Comparison of ENCODE assay signal across 13 mouse cellular contexts in the genomic region with DNA sequence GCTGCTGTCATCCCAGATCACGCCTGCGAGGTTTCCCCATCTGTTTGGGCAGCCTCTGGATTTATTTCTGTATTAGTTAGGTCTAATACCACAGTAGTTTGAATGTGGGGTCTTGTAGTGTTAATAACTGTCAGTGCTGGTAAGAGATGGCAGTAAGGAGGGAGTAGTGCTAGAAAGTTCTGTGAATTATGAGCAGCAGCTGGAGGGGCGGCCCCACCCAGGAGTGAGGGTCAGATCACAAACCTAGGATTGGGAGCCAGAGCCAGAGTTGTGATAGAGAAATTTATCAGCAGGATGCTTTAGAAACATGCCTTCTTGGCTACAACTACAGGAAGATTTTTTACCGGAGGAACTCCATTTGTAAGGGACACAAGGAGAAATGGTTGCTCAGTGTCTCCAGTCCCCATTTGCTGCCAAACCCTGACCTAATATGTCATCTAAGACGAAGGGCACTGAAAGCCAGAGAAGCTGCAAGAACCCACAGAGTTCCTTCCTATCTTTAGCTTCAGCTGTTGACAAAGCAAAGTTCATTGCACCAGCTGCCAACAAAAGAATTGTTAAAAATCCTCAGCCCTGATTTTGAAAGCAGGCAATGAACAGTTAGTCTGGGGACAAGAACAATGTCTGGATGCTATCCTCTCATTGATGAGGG. TPM values are rescaled to one million over a fixed set of nuclear protein-coding genes. Genes with fewer than 3 reads are reported as not detected.
DNase-seq lines count a peak whose midpoint lies in the region; ATAC-seq and TF ChIP-seq lines count a peak whose summit lies in the region.
"Had no signal": no experiment of that assay in that cellular context is flagged by ENCODE, and none has a peak within 500 bp of the region (broad histone marks: within the 10 kb centered on the region; RNA-seq: fewer than 3 reads in every experiment).

No protein-coding gene starts in this region.

- no peaks in the 10 kb centered on the region for H3K36me3 ChIP-seq in kidney, embryonic 14.5 days (ENCODE audit: control insufficient read depth, insufficient read depth, low read length)
- no peaks in the 10 kb centered on the region for H3K36me3 ChIP-seq in myocyte (ENCODE audit: control insufficient read depth, insufficient read depth)
- H3K36me3 ChIP-seq: liver, embryonic 12.5 days; midbrain, embryonic 12.5 days; neural tube, embryonic 13.5 days had no signal

- H3K4me2 ChIP-seq in kidney, embryonic 14.5 days (replicated peaks; ENCODE audit: low read depth, low read length), result no peak overlapping the region
- peak overlapping the region; percentile 64 for H3K4me2 ChIP-seq in myocyte (ENCODE audit: low read depth)
- H3K4me2 ChIP-seq: liver, embryonic 12.5 days; midbrain, embryonic 12.5 days; neural tube, embryonic 13.5 days had no signal

- no peaks in the 10 kb centered on the region for H3K27me3 ChIP-seq in kidney, embryonic 14.5 days (ENCODE audit: control insufficient read depth, insufficient read depth, low read length)
- no peaks in the 10 kb centered on the region for H3K27me3 ChIP-seq in myocyte (ENCODE audit: control insufficient read depth, insufficient read depth, insufficient read length)
- H3K27me3 ChIP-seq: liver, embryonic 12.5 days; midbrain, embryonic 12.5 days; neural tube, embryonic 13.5 days had no signal

- 54% methylated on average over 5 of the region's 5 CpGs for WGBS in kidney, embryonic 14.5 days

- H3K4me1 ChIP-seq in kidney, embryonic 14.5 days (ENCODE audit: control insufficient read depth, insufficient read depth, low read length), result 0 out of 2 replicates have a peak, but pooled peaks cover 7% of the 10 kb centered on the region
- H3K4me1 ChIP-seq: midbrain, embryonic 12.5 days; neural tube, embryonic 13.5 days had no signal

- no peaks in the 10 kb centered on the region for H3K79me2 ChIP-seq in myocyte (ENCODE audit: control insufficient read depth, insufficient read depth)

- TF ChIP-seq POLR2A in myocyte (IDR thresholded peaks at IDR 0.05; ENCODE audit: insufficient read length, low read depth), result no peak

- no peak for ATAC-seq in kidney, embryonic 14.5 days (ENCODE audit: low FRiP score, low TSS enrichment)
- ATAC-seq: hindbrain, postnatal 0 days; liver, embryonic 12.5 days had no signal

- H3K9ac ChIP-seq in kidney, embryonic 14.5 days (ENCODE audit: low read depth, low read length), result no peak overlapping the region
- H3K9ac ChIP-seq: liver, embryonic 12.5 days; midbrain, embryonic 12.5 days; neural tube, embryonic 13.5 days had no signal

- H3K9me3 ChIP-seq in kidney, embryonic 14.5 days (ENCODE audit: control insufficient read depth, low read length), result no peaks in the 10 kb centered on the region
- H3K9me3 ChIP-seq: liver, embryonic 12.5 days; midbrain, embryonic 12.5 days; neural tube, embryonic 13.5 days had no signal

- H3K4me3 ChIP-seq in kidney, embryonic 14.5 days (ENCODE audit: low read length), result no peak overlapping the region
- no peak overlapping the region for H3K4me3 ChIP-seq in myocyte
- H3K4me3 ChIP-seq: liver, embryonic 12.5 days; midbrain, embryonic 12.5 days; neural tube, embryonic 13.5 days had no signal

- intact Hi-C loops in gastrocnemius, postnatal 14 days (cut with DNase I; ENCODE audit: low total_unique reads), result no loop called here
- intact Hi-C loops in heart, postnatal 10 days (cut with DNase I), result no loop called here

- no peak for DNase-seq in kidney, adult 11 months
- DNase-seq in gastrocnemius, postnatal 14 days, result peak; percentile 27
- peak; percentile 55 to 60 for DNase-seq in heart, postnatal 10 days
- no peak for DNase-seq in embryo, embryonic 10 days (ENCODE audit: low spot score)
- DNase-seq in cerebellum, adult 9-10 months, result no peak
- DNase-seq: layer of hippocampus, postnatal 36 days had no signal

- no peak overlapping the region for H3ac ChIP-seq in myocyte (ENCODE audit: control insufficient read depth, insufficient read length)

- H3K27ac ChIP-seq in kidney, embryonic 14.5 days (ENCODE audit: low read depth, low read length), result peak overlapping the region; percentile 8; the same call in 1 of the 2 replicates
- H3K27ac ChIP-seq: hindbrain, postnatal 0 days; liver, embryonic 12.5 days; midbrain, embryonic 12.5 days; neural tube, embryonic 13.5 days had no signal

TF ChIP-seq in myocyte, 11 proteins besides CTCF, POLR2A, EP300 and RAD21:
- peak; percentile 63 for TF ChIP-seq TCF12 (IDR thresholded peaks at IDR 0.05; ENCODE audit: insufficient read depth, poor library complexity, severe bottlenecking)
- peak in 2 of 3 experiments; percentile 16 to 85 for TF ChIP-seq MYOG (IDR thresholded peaks at IDR 0.05; ENCODE audit: control insufficient read depth in 1 of 3, insufficient read depth in 1 of 3, insufficient read length in 2 of 3, low read depth in 2 of 3)
- peak; percentile 29 to 83 (median 73) for TF ChIP-seq MYOD1 (IDR thresholded peaks at IDR 0.05; ENCODE audit: control insufficient read depth in 1 of 3, insufficient read length in 2 of 3, low read depth in 2 of 3)
- TF ChIP-seq TCF3 (IDR thresholded peaks at IDR 0.05; ENCODE audit: insufficient read length, low read depth), result no peak
- peak; percentile 73 for TF ChIP-seq SRF (IDR thresholded peaks at IDR 0.05; ENCODE audit: control insufficient read depth, insufficient read length, low read depth)
- TF ChIP-seq USF1 (IDR thresholded peaks at IDR 0.05; ENCODE audit: low read depth), result no peak

RNA-seq across cellular contexts. Expression of a gene that starts 10.5 kb away (rescaled TPM):
- polyA plus RNA-seq in kidney, embryonic 14.5 days (2014; fragmentation: Nextera tagmentation; extraction: Ambion mirVana), result not detected in 2 replicates
- total RNA-seq in gastrocnemius, postnatal 14 days (2021), result not detected
- total RNA-seq in heart, postnatal 10 days (2021), result not detected
- polyA plus RNA-seq in myocyte (2012; fragmentation: generic; extraction: Trizol), result not detected
- total RNA-seq: hindbrain, postnatal 0 days; layer of hippocampus, postnatal 36 days had no signal
- polyA plus RNA-seq: cortical plate, adult 2 months; hindbrain, postnatal 0 days; liver, embryonic 12.5 days; midbrain, embryonic 12.5 days; neural tube, embryonic 13.5 days had no signal

RNA-seq across cellular contexts. Expression of a gene that starts 27.6 kb away (rescaled TPM):
- not detected in 2 replicates for polyA plus RNA-seq in kidney, embryonic 14.5 days (2014; fragmentation: Nextera tagmentation; extraction: Ambion mirVana)
- not detected for total RNA-seq in gastrocnemius, postnatal 14 days (2021)
- total RNA-seq in heart, postnatal 10 days (2021), result not detected
- polyA plus RNA-seq in myocyte (2012; fragmentation: generic; extraction: Trizol), result not detected
- total RNA-seq: hindbrain, postnatal 0 days; layer of hippocampus, postnatal 36 days had no signal
- polyA plus RNA-seq: cortical plate, adult 2 months; hindbrain, postnatal 0 days; liver, embryonic 12.5 days; midbrain, embryonic 12.5 days; neural tube, embryonic 13.5 days had no signal

RNA-seq across cellular contexts. Expression of a gene that starts 36.0 kb away (rescaled TPM):
- polyA plus RNA-seq in kidney, embryonic 14.5 days (2014; fragmentation: Nextera tagmentation; extraction: Ambion mirVana), result 4.6 and 7.9 TPM in 2 replicates
- total RNA-seq in gastrocnemius, postnatal 14 days (2021), result 10 to 100 TPM in 1 of 2 experiments, 1 to 10 TPM in 1; 8.7 to 10.6 TPM
- 1 to 10 TPM; 5.9 to 6.5 TPM for total RNA-seq in heart, postnatal 10 days (2021)
- 19.5 TPM for polyA plus RNA-seq in myocyte (2012; fragmentation: generic; extraction: Trizol)

RNA-seq across cellular contexts. Expression of a gene that starts 50.0 kb away (rescaled TPM):
- polyA plus RNA-seq in kidney, embryonic 14.5 days (2014; fragmentation: Nextera tagmentation; extraction: Ambion mirVana), result 264 and 332 TPM in 2 replicates
- 100 to 1,000 TPM; 260 to 261 TPM for total RNA-seq in gastrocnemius, postnatal 14 days (2021)
- 100 to 1,000 TPM; 161 to 165 TPM for total RNA-seq in heart, postnatal 10 days (2021)
- polyA plus RNA-seq in myocyte (2012; fragmentation: generic; extraction: Trizol), result 447 TPM

Comparison
In these comparisons a context has a peak if more than half of its experiments do, and no peak if none do; other contexts are left out.
1. DNase-seq: peak in gastrocnemius, postnatal 14 days (single experiment) and heart, postnatal 10 days (2 of 2); none in kidney, adult 11 months (single experiment), embryo, embryonic 10 days (single experiment) and cerebellum, adult 9-10 months (single experiment).